Mouse (Mus musculus) midbrain, embryonic 14.5 days (tissue): ENCODE data around the gene Nprl3. TPM values are rescaled to one million over a fixed set of nuclear protein-coding genes. Genes with fewer than 3 reads are reported as not detected.

Experiments
- ATAC-seq: fragments of 200-750 bp; cut with Nextera tagmentation; 2 replicates; pipeline ENCODE4 v1.8.0; 2017; ENCODE audit warnings: moderate number of reproducible peaks, moderate library complexity; ENCODE audit not compliant: low FRiP score, low TSS enrichment
- DNase-seq: peaks from one replicate; pipeline ENCODE4 v3.0.0-alpha.2; 2015
- H3K27ac ChIP-seq: fragments of 300-500 bp; sonication (generic); replicated peaks from 2 replicates; pipeline ENCODE4 v1.5.1; 2014; ENCODE audit warnings: mild to moderate bottlenecking, low read depth, low read length, moderate library complexity
- H3K27me3 ChIP-seq: fragments of 300-500 bp; sonication (generic); 2 replicates; pipeline ENCODE4 v1.6.1; 2014; ENCODE audit warnings: low read length, control low read depth, mixed read lengths; ENCODE audit not compliant: control insufficient read depth, insufficient read depth
- H3K36me3 ChIP-seq: fragments of 300-500 bp; sonication (generic); 2 replicates; pipeline ENCODE4 v1.6.1; 2014; ENCODE audit warnings: low read length, control low read depth; ENCODE audit not compliant: control insufficient read depth, insufficient read depth
- H3K4me1 ChIP-seq: fragments of 300-500 bp; sonication (generic); 2 replicates; pipeline ENCODE4 v1.6.1; 2014; ENCODE audit warnings: mild to moderate bottlenecking, antibody characterized with exemption, low read length, control low read depth; ENCODE audit not compliant: control insufficient read depth, insufficient read depth
- H3K4me2 ChIP-seq: fragments of 300-500 bp; sonication (generic); 2 replicates; pipeline ENCODE4 v1.6.1; 2014; ENCODE audit warnings: mild to moderate bottlenecking, low read length, moderate library complexity
- H3K4me3 ChIP-seq: fragments of 300-500 bp; sonication (generic); replicated peaks from 2 replicates; pipeline ENCODE4 v1.5.1; 2014; ENCODE audit warnings: low read depth, low read length
- H3K9ac ChIP-seq: fragments of 300-500 bp; sonication (generic); replicated peaks from 2 replicates; pipeline ENCODE4 v1.6.1; 2014; ENCODE audit warnings: mild to moderate bottlenecking, low read length, moderate library complexity
- H3K9me3 ChIP-seq: fragments of 300-500 bp; sonication (generic); 2 replicates; pipeline ENCODE4 v1.6.1; 2016; ENCODE audit warnings: low read length, control low read depth, mixed read lengths; ENCODE audit not compliant: control insufficient read depth
- WGBS: fragments of 180-500 bp; shearing (Covaris S2); extraction: QIAGEN DNeasy Blood & Tissue Kit; methylation state at CpG from one replicate; pipeline ENCODE4 v1.1.7; 2014; 5-methylcytosine and 5-hydroxymethylcytosine counted together
- polyA plus RNA-seq: library from polyadenylated mRNA; unstranded; fragments of >200 nt; fragmentation: Nextera tagmentation; extraction: Ambion mirVana; gene quantifications from 2 replicates; pipeline ENCODE4 v1.2.1, GENCODE M21; 2014

The Nprl3 gene
- polyA plus RNA-seq, 1 experiment from 2014 or later: 36.9 TPM

DNA sequence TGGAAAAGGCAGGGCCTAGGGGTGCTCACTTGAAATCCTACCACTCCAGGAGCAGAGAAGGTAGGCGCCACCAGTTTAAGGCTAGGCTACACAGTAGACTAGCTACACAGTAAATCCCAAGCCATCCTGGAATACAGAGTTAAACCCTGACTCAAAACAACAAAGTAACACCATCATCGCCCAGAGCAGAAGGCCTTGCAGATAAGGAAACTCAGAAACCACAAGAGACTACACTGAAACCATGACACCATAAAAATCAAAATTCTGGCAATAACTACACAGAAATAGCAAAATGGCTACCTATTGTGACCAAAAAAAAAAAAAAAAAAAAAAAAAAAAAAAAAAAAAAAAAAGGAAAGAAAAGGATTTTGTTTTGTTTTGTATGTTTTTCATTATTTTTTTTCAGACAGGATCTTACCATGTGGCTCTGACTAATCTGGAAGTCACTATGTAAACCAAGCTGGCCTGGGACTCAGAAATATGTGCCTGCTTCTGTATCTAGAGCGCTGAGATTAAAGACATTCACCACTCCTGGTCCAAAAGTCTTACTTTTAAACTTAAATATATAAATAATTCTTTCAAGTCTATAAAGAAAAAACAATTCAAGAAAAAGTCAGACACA, 2.3 kb downstream of the Nprl3 start:
- no peak for DNase-seq

DNA sequence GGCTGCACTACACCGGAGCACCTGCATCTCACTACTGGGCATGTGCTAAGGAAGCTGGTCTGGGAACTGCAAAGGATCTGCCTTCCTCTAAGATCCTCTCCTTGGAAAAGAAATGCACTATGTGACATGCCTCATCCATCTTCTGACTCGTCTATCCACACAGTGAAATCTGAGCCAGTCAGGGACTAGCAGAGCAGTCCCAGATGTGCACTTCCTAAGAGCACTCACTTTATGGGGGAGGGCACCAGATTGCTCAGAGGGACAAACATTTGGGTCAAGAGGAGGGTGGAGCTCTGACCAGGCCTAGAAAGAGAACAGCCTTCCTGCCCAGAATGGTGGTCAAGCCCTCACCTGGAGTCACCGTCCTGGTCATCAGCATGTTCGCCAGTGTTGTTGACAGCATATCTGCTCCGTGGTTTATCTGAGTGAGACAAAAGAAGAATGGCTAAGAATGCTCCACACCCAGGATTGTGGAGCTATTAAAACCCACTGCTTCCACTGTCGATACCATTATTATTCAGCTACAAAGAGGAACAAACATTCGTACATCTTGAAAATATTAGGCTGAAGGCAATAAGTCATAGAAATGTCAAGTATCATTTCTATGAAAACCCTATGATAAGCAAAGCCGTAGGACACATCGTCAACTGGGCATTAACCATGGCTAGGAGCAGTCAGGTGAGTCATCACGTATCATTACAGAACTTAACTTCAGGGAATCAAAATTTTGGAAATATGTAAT, 4.7 kb downstream of the Nprl3 start:
- H3K27me3 ChIP-seq: no peaks in the 10 kb centered on the region
- no peak overlapping the region for H3K4me3 ChIP-seq
- 93% methylated on average over 10 of the region's 10 CpGs for whole genome bisulfite sequencing
- no peak overlapping the region for H3K4me2 ChIP-seq
- no peak for DNase-seq
- H3K36me3 ChIP-seq: peaks cover 16% of the 10 kb centered on the region
- no peak overlapping the region for H3K27ac ChIP-seq
- no peak overlapping the region for H3K9ac ChIP-seq
- H3K9me3 ChIP-seq: no peaks in the 10 kb centered on the region
- no peak for ATAC-seq
- H3K4me1 ChIP-seq: peaks cover 4% of the 10 kb centered on the region; the same call in 1 of the 2 replicates

More for the DNA sequence above, 2.3 kb downstream of the Nprl3 start:
- H3K9me3 ChIP-seq: no peaks in the 10 kb centered on the region
- no peak overlapping the region for H3K4me3 ChIP-seq
- WGBS: 97% methylated on average over 3 of the region's 3 CpGs
- peaks cover 16% of the 10 kb centered on the region for H3K36me3 ChIP-seq
- H3K4me1 ChIP-seq: peaks cover 7% of the 10 kb centered on the region; the same call in 1 of the 2 replicates
- H3K4me2 ChIP-seq: no peak overlapping the region
- H3K27ac ChIP-seq: no peak overlapping the region
- H3K27me3 ChIP-seq: no peaks in the 10 kb centered on the region
- H3K9ac ChIP-seq: no peak overlapping the region
- no peak for ATAC-seq

- Histone ChIP-seq H3K9ac (no peak overlapping the region), H3K36me3 (peaks cover 38% of the 10 kb centered on the region), H3K9me3 (no peaks in the 10 kb centered on the region), H3K27ac (no peak overlapping the region), H3K4me3 (no peak overlapping the region), H3K4me2 (no peak overlapping the region), H3K27me3 (no peaks in the 10 kb centered on the region), H3K4me1 (no peaks in the 10 kb centered on the region)
- no peak for ATAC-seq
- 95% methylated on average over 3 of the region's 3 CpGs for WGBS
- DNase-seq: no peak
Observed at GRCm38 (mm10) chr11:32256566-32256965, 10.9 kb downstream of the Nprl3 start.

- no peaks in the 10 kb centered on the region for H3K27me3 ChIP-seq
Observed at GRCm38 (mm10) chr11:32256146-32256545, 11.4 kb downstream of the Nprl3 start.

GRCm38 (mm10) chr11:32253121-32253520, 14.4 kb downstream of the Nprl3 start:
- Histone ChIP-seq H3K36me3 (peaks cover 54% of the 10 kb centered on the region), H3K4me3 (no peak overlapping the region), H3K27me3 (no peaks in the 10 kb centered on the region), H3K9ac (no peak overlapping the region), H3K9me3 (no peaks in the 10 kb centered on the region), H3K4me2 (no peak overlapping the region), H3K4me1 (no peaks in the 10 kb centered on the region), H3K27ac (no peak overlapping the region)
- no peak for DNase-seq
- no peak for ATAC-seq
- 94% methylated on average over 1 of the region's 1 CpGs for WGBS

More at GRCm38 (mm10) chr11:32256146-32256545, 11.4 kb downstream of the Nprl3 start:
- H3K9ac ChIP-seq: no peak overlapping the region
- no peaks in the 10 kb centered on the region for H3K4me1 ChIP-seq
- DNase-seq (no peak), ATAC-seq (no peak)
- no peak overlapping the region for H3K4me3 ChIP-seq
- H3K9me3 ChIP-seq: no peaks in the 10 kb centered on the region
- H3K27ac ChIP-seq: no peak overlapping the region
- 100% methylated on average over 1 of the region's 1 CpGs for WGBS
- peaks cover 42% of the 10 kb centered on the region for H3K36me3 ChIP-seq
- H3K4me2 ChIP-seq: no peak overlapping the region

DNA sequence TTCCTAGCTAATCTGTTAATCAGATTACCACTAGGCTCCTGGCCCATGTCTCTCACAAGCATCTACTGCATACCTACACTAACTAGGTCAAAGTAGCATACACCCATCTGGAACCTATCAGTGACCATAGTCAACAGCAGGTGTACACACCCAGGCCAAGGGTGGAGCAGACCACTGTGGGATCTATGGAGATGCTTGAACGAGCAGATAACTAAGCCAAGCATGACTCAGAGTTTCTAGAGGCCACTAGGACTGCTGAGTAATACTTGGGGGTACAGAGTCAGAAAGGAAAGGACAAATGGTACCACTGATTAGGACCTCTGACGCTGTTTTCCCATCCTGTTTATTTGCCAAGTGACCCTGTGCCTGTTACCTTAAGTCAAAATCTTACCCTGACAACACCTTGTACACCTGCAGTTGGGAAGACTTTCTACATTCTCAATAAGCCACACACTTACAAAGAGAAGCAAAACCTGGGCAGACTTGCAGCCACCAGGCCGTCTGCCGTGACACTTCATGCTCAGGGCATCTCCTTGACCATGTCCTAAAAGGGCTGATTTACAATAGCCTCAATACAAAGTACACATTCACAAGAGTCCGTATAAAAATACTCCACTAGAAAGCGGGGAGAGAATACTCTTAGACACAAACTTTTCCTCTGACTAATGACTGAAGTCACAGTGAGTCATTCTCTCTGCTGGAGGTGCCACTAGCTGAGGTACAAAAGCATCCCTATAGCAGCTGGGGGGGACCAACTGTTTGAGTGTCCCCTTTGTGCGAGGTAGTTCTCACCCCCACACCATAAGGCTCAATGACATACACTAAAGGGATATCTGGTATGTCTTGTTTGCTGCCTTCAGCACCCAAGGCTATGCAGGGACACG, 16.4 kb downstream of the Nprl3 start:
- Histone ChIP-seq H3K4me3 (no peak overlapping the region), H3K27me3 (no peaks in the 10 kb centered on the region), H3K27ac (no peak overlapping the region), H3K4me2 (no peak overlapping the region), H3K36me3 (peaks cover 68% of the 10 kb centered on the region), H3K9ac (no peak overlapping the region), H3K4me1 (no peaks in the 10 kb centered on the region), H3K9me3 (no peaks in the 10 kb centered on the region)
- 92% methylated on average over 8 of the region's 8 CpGs for WGBS
- ATAC-seq (no peak), DNase-seq (no peak)

DNA sequence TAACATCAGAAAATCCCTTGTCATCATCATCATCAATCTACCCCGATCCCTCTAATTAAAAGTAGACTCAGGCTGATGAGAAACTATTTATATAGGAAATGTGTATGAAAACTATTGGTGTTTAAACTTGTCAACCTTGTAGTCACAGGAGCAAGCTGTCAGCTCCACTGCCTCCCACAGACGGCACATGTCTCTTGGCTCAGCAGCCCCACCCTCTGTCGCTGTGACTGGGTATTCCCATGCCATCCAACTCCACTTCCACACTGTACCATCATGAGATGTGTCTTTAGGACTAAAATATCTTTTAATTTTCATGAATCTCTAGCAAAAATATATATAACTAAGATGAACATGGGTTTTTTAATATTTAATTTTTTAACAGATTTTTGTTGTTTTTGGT, 19.2 kb downstream of the Nprl3 start:
- no peak for DNase-seq
- no peak overlapping the region for H3K9ac ChIP-seq
- no peak overlapping the region for H3K27ac ChIP-seq
- 85% methylated on average over 3 of the region's 3 CpGs for WGBS
- H3K36me3 ChIP-seq: peaks cover 80% of the 10 kb centered on the region
- no peaks in the 10 kb centered on the region for H3K9me3 ChIP-seq
- no peaks in the 10 kb centered on the region for H3K4me1 ChIP-seq
- no peaks in the 10 kb centered on the region for H3K27me3 ChIP-seq
- ATAC-seq: no peak
- no peak overlapping the region for H3K4me2 ChIP-seq
- no peak overlapping the region for H3K4me3 ChIP-seq

GRCm38 (mm10) chr11:32247068-32247467, 20.4 kb downstream of the Nprl3 start:
- peaks cover 71% of the 10 kb centered on the region for H3K36me3 ChIP-seq
- no peak for DNase-seq

More at GRCm38 (mm10) chr11:32247068-32247467, 20.4 kb downstream of the Nprl3 start:
- no peak overlapping the region for H3K27ac ChIP-seq
- H3K9me3 ChIP-seq: no peaks in the 10 kb centered on the region
- H3K9ac ChIP-seq: no peak overlapping the region
- H3K4me1 ChIP-seq: no peaks in the 10 kb centered on the region
- no peak for ATAC-seq
- H3K4me3 ChIP-seq: no peak overlapping the region
- no peaks in the 10 kb centered on the region for H3K27me3 ChIP-seq
- no peak overlapping the region for H3K4me2 ChIP-seq
